Mouse (Mus musculus) kidney, adult 2 months (tissue): ENCODE data around the gene Ankrd36.

Experiments used
- CTCF ChIP-seq: fragments of 200-500 bp; conservative IDR thresholded peaks from 2 replicates; pipeline ENCODE4 v1.5.1; 2011; ENCODE audit warnings: low read depth, mild to moderate bottlenecking, control low read depth, low read length, moderate library complexity, mixed read lengths; ENCODE audit not compliant: insufficient read depth, insufficient read length
- POLR2A ChIP-seq: fragments of 200-500 bp; IDR thresholded peaks from one replicate; pipeline ENCODE4 v1.6.1; 2011; ENCODE audit warnings: low read depth, low read length, control low read depth

DNA sequence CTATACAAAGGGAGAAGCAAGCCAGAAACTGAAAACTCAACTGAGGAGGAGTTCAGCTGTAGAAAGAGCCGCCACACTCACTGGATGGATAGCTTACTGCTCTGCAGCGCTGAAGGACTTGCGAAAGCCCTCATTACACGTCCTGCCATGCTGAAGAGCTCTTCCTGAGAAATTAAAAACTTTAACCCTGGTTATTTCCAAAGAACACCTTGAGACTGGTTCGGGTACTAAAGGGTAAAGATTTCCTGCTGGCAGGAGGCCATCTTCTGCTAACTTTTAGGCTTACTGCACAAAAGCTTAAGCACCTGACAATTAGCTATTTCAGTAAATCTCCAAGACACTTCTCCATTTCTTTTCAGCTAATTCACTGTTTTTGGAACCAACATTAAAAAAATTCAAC is 39.3 kb upstream of the Ankrd36 start:
- TF ChIP-seq POLR2A (no peak), CTCF (no peak)
